Mouse (Mus musculus) limb, embryonic 11.5 days (tissue): ENCODE measurements around the gene Mucl3. TPM values are rescaled to one million over a fixed set of nuclear protein-coding genes. Genes with fewer than 3 reads are reported as not detected.

ENCODE experiments used
- ATAC-seq: fragments of 200-750 bp; cut with Nextera tagmentation; 2 replicates; pipeline ENCODE4 v1.8.0; 2017; ENCODE audit warnings: low read depth; ENCODE audit not compliant: insufficient number of reproducible peaks, low FRiP score, low TSS enrichment
- DNase-seq: peaks from one replicate; pipeline ENCODE4 v3.0.0-alpha.2; 2015; ENCODE audit warnings: low spot score
- H3K27ac ChIP-seq: fragments of 300-500 bp; sonication (generic); replicated peaks from 2 replicates; pipeline ENCODE4 v1.5.1; 2014; ENCODE audit warnings: low read depth, mild to moderate bottlenecking, low read length
- H3K27me3 ChIP-seq: fragments of 300-500 bp; sonication (generic); 2 replicates; pipeline ENCODE4 v1.6.1; 2014; ENCODE audit warnings: mild to moderate bottlenecking, low read length, mixed read lengths; ENCODE audit not compliant: control insufficient read depth, insufficient read depth
- H3K36me3 ChIP-seq: fragments of 300-500 bp; sonication (generic); 2 replicates; pipeline ENCODE4 v1.6.1; 2014; ENCODE audit warnings: mild to moderate bottlenecking, low read length, moderate library complexity, mixed read lengths; ENCODE audit not compliant: control insufficient read depth, insufficient read depth
- H3K4me1 ChIP-seq: fragments of 300-500 bp; sonication (generic); 2 replicates; pipeline ENCODE4 v1.6.1; 2014; ENCODE audit warnings: low read length, mixed read lengths; ENCODE audit not compliant: control insufficient read depth, insufficient read depth
- H3K4me2 ChIP-seq: fragments of 300-500 bp; sonication (generic); 2 replicates; pipeline ENCODE4 v1.6.1; 2014; ENCODE audit warnings: low read depth, mild to moderate bottlenecking, moderate library complexity; ENCODE audit not compliant: severe bottlenecking
- H3K4me3 ChIP-seq: fragments of 300-500 bp; sonication (generic); 2 replicates; pipeline ENCODE4 v1.5.1; 2014; ENCODE audit warnings: low read depth, low read length
- H3K9ac ChIP-seq: fragments of 300-500 bp; sonication (generic); 2 replicates; pipeline ENCODE4 v1.6.1; 2014; ENCODE audit warnings: mild to moderate bottlenecking, low read length
- H3K9me3 ChIP-seq: fragments of 300-500 bp; sonication (generic); 2 replicates; pipeline ENCODE4 v1.6.1; 2016; ENCODE audit warnings: low read length; ENCODE audit not compliant: control insufficient read depth
- WGBS: fragments of 180-500 bp; shearing (Covaris S2); extraction: QIAGEN DNeasy Blood & Tissue Kit; methylation state at CpG from one replicate; pipeline ENCODE4 v1.1.7; 2014; 5-methylcytosine and 5-hydroxymethylcytosine counted together
- polyA plus RNA-seq: library from polyadenylated mRNA; unstranded; fragments of >200 nt; fragmentation: Nextera tagmentation; extraction: Ambion mirVana; gene quantifications from 2 replicates; pipeline ENCODE4 v1.2.1, GENCODE M21; 2014

The Mucl3 gene
- polyA plus RNA-seq, 1 experiment from 2014 or later, result not detected

DNA sequence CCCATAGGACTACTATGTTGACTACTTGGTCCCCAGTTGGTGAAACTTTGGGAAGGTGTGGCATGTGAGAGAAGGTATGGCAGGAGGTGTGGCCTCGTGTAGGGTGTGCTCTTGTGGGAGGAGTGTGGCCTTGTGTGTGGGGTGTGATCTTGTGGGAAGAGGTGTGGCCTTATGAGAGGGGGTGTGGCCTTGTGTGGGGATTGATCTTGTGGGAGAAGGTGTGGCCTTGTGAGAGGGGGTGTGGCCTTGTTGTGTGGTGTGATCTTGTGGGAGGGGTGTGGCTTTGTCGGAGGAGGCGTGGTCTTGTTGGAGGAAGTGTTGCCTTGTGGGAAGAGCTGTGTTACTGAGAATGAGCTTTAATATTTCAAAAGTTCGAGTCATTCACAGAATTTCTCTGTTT lies 26.4 kb downstream of the Mucl3 start:
- Histone ChIP-seq H3K4me3 (no peak overlapping the region), H3K9ac (no peak overlapping the region), H3K27me3 (no peaks in the 10 kb centered on the region), H3K4me1 (no peaks in the 10 kb centered on the region), H3K36me3 (no peaks in the 10 kb centered on the region), H3K9me3 (no peaks in the 10 kb centered on the region), H3K27ac (no peak overlapping the region), H3K4me2 (no peak overlapping the region)
- no peak for ATAC-seq
- no peak for DNase-seq
- 75% methylated on average over 4 of the region's 4 CpGs for WGBS

DNA sequence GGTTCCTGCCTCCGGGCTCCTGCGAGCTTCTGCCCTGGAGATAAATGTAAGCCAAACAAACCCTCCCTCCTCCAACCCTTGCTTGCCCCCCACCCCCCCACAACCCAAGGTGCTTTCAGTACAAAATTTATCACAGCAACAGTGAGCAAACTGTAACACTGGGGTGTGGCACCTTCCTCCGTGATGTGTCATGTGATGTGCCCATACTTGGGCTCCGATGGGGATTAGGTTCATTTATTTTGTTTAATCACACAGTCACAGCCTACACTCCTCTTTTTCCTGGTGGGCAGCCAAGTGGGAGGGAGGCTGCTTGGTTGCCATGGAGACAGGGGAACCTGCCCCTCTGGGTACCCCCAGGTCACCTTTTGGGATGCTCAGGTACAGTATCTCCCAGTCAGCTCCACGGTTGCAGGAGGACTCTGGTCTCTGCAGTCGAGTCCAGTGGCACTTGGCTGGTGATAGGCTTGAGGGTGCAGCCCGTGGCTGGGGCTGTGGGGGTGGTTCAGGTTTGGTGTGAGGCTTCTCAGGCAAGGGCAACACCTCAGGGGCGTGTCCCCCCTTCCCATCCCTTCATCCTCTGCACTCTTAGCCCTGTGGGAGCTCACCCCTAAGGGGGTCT lies 41.6 kb downstream of the Mucl3 start:
- Histone ChIP-seq H3K27me3 (no peaks in the 10 kb centered on the region), H3K36me3 (no peaks in the 10 kb centered on the region), H3K9me3 (no peaks in the 10 kb centered on the region), H3K4me1 (no peaks in the 10 kb centered on the region), H3K4me2 (no peak overlapping the region), H3K4me3 (no peak overlapping the region), H3K9ac (no peak overlapping the region), H3K27ac (no peak overlapping the region)
- ATAC-seq (no peak), DNase-seq (no peak)
- WGBS, result 59% methylated on average over 8 of the region's 8 CpGs

DNA sequence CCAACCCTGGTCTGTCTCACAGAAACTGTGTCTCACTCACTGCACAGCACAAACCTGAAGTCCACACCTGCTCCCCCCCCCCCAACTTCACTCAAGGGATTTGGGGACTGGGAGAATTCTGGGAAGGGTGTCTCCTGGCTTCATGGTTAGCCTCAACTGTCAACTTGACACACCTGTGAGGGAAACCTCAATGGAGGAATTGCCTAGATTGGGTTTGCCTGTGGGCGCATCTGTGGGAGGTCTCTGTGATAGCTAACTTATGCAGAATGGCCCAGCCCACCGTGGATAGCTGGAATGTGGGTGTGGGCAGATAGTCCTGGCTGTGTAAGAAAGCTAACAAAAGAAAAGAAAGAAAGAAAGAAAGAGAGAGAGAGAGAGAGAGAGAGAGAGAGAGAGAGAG lies 42.2 kb downstream of the Mucl3 start, which contains the start of gene Sfta2:
TSS of gene Sfta2 (plus strand) at position 301 of the 400 bp plus-strand sequence.
- H3K4me2 ChIP-seq, result no peak within 1 kb of the TSS
- no peak for DNase-seq
- no peak within 1 kb of the TSS for H3K9ac ChIP-seq
- H3K4me3 ChIP-seq, result no peak within 1 kb of the TSS
- H3K27ac ChIP-seq, result no peak within 1 kb of the TSS
- no peaks in the 10 kb centered on the region for H3K9me3 ChIP-seq
- ATAC-seq, result no peak
- no peaks in the 10 kb centered on the region for H3K27me3 ChIP-seq
- no peaks in the 10 kb centered on the region for H3K36me3 ChIP-seq
- WGBS, result 66% methylated on average over 2 of the region's 2 CpGs
- no peaks in the 10 kb centered on the region for H3K4me1 ChIP-seq

DNA sequence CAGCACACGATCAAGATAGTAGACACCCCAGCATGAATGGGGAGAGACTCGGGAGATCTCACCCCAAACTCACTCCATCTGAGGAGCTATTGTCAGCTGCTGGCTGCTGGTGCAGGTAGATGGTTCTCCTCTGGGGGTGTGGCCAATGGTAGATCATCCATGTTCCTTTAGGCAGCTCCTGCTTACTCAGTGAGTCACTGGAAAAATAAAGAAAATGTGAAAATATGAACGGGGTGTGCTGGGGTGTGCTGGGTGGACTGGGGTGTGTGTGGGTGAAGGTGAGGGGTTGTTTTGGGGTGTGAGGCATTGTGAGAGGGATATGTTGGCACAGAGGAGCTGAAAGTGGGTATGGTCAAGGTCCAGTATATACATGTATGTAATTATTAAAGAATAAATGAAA lies 46.1 kb downstream of the Mucl3 start:
- 92% methylated on average over 3 of the region's 3 CpGs for WGBS
- Histone ChIP-seq H3K9ac (no peak overlapping the region), H3K4me1 (no peaks in the 10 kb centered on the region), H3K27me3 (no peaks in the 10 kb centered on the region), H3K4me3 (no peak overlapping the region), H3K4me2 (no peak overlapping the region), H3K36me3 (no peaks in the 10 kb centered on the region), H3K27ac (no peak overlapping the region), H3K9me3 (no peaks in the 10 kb centered on the region)
- ATAC-seq (no peak), DNase-seq (no peak)

DNA sequence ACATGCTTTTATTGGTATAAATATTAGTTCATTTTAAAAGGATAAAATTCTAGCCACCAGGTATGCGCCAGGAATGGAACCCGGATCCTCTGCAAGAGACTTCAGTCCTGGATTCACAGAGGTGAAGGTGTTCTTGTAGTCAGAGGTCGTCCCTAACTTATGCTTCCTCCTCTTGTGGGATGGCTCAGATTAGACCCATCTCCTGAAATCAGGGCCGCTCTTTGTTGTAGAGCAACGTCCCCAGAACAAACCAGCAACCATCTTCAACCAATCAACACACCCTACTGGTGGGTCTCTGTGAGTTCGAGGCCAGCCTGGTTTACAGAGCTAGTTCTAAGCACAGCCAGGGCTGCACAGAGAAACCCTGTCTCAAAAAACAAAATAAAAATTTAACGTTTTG lies 49.0 kb downstream of the Mucl3 start:
- H3K27me3 ChIP-seq, result no peaks in the 10 kb centered on the region
- 83% methylated on average over 7 of the region's 7 CpGs for WGBS
- no peaks in the 10 kb centered on the region for H3K36me3 ChIP-seq
- H3K4me3 ChIP-seq, result no peak overlapping the region
- H3K9me3 ChIP-seq, result no peaks in the 10 kb centered on the region
- no peak overlapping the region for H3K27ac ChIP-seq
- no peaks in the 10 kb centered on the region for H3K4me1 ChIP-seq
- no peak overlapping the region for H3K4me2 ChIP-seq
- no peak for DNase-seq
- no peak for ATAC-seq
- no peak overlapping the region for H3K9ac ChIP-seq

DNA sequence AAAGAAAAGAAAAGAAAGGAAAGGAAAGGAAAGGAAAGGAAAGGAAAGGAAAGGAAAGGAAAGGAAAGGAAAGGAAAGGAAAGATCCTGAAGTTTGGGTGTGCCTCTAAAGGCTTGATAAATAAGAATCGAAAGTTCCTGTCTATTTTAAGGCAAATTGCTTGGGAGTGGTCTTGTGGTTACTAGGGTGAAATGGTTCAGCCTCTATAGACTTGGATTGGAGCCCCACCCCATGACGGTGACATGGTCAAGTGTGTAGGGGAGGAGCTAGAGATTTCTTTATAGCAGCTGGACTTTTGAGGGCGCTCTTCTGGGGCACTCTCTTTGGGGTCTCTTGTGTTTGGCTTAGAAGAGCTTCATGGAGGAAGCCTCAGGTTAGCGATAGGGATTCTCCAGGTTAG lies 49.7 kb downstream of the Mucl3 start:
- Histone ChIP-seq H3K27ac (no peak overlapping the region), H3K9ac (no peak overlapping the region), H3K27me3 (no peaks in the 10 kb centered on the region), H3K4me1 (no peaks in the 10 kb centered on the region), H3K36me3 (no peaks in the 10 kb centered on the region), H3K9me3 (no peaks in the 10 kb centered on the region), H3K4me3 (no peak overlapping the region), H3K4me2 (no peak overlapping the region)
- DNase-seq, result no peak
- WGBS, result 35% methylated on average over 4 of the region's 4 CpGs
- no peak for ATAC-seq

DNA sequence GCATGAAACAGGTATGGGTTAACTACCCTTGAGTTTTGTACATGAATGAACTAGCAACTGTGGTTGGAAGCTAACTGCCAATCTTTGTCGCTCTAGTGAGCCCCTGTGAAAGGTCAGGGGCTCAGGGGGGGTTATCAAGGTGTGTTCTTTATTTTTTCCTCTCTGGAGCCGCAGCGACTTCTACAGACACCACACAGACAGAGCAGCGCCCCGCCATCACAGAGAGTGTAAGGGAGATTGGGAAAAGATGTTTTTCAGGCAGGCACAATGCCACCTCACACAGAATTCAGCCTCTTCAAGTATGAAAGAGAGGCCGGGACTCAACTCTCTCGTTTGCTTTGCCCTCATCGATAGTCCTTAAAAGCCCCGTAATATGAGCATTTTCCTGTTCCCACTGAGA lies 51.4 kb downstream of the Mucl3 start:
- Histone ChIP-seq H3K36me3 (no peaks in the 10 kb centered on the region), H3K27me3 (no peaks in the 10 kb centered on the region), H3K27ac (no peak overlapping the region), H3K9me3 (no peaks in the 10 kb centered on the region), H3K4me2 (no peak overlapping the region), H3K9ac (no peak overlapping the region), H3K4me1 (no peaks in the 10 kb centered on the region), H3K4me3 (no peak overlapping the region)
- ATAC-seq (no peak), DNase-seq (no peak)
- WGBS, result 80% methylated on average over 9 of the region's 9 CpGs

DNA sequence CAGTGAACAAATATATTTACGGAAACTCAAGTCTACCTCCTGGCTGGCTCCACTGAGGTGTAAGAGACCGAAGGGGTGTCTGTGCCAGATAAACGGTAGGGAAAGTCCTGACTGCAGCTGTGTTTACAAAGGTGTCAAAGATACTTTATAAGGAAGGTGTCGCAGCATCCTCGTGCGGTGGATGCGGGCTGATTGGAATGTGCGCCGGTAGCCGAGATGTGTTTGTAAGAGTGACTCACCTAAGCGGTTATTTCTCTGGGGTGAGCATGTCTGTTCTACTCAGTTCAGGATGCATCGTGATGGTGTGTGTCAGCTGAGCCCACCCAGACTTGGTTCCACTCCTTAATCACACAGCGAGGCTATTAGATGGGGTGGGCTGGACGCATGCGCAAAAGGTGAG lies 51.8 kb downstream of the Mucl3 start:
- no peak for DNase-seq
- Histone ChIP-seq H3K4me3 (no peak overlapping the region), H3K27me3 (no peaks in the 10 kb centered on the region), H3K36me3 (no peaks in the 10 kb centered on the region), H3K9me3 (no peaks in the 10 kb centered on the region), H3K4me1 (no peaks in the 10 kb centered on the region), H3K9ac (no peak overlapping the region), H3K4me2 (no peak overlapping the region), H3K27ac (no peak overlapping the region)
- 91% methylated on average over 15 of the region's 15 CpGs for WGBS
- ATAC-seq, result no peak

DNA sequence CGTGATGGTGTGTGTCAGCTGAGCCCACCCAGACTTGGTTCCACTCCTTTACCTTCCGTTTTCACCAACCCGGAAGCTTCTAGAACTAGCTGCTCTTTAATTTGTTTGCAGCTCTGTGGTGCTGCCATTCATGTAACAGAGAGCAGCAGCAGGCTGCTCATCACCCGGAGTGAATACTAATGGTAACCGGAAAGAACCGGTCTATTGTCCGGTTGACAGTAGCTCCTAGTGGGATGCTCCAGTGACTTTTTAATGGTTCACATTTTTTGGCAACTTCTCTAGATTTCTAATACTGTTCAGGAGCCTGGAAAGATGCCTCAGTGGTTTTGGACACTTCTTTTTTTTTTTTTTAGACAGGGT lies 52.3 kb downstream of the Mucl3 start:
- Histone ChIP-seq H3K27ac (no peak overlapping the region), H3K9ac (no peak overlapping the region), H3K27me3 (no peaks in the 10 kb centered on the region), H3K9me3 (no peaks in the 10 kb centered on the region), H3K4me3 (no peak overlapping the region), H3K36me3 (no peaks in the 10 kb centered on the region), H3K4me2 (no peak overlapping the region), H3K4me1 (no peaks in the 10 kb centered on the region)
- DNase-seq (no peak), ATAC-seq (no peak)
- 98% methylated on average over 7 of the region's 7 CpGs for WGBS
